Mouse (Mus musculus) mammary gland, adult 2 months (tissue): ENCODE results near the gene Pou6f2. TPM values are rescaled to one million over a fixed set of nuclear protein-coding genes. Genes with fewer than 3 reads are reported as not detected.

ENCODE experiments used
- polyA plus RNA-seq: library from polyadenylated mRNA; depleted of rRNA; stranded (reverse); fragments of >200 nt; gene quantifications from 2 replicates; pipeline ENCODE4 v1.2.3, GENCODE M21; 2012; ENCODE audit warnings: low replicate concordance; rRNA removed

Pou6f2 gene
- polyA plus RNA-seq: not detected in 2 replicates

GRCm38 (mm10) chr13:18397586-18397985 lies at the start of gene Pou6f2:
Gene Pou6f2, minus strand, starts transcription at chr13:18397686.

